Mouse (Mus musculus): Measurements from ENCODE around the gene Fuca1.

- TF ChIP-seq CTCF (IDR thresholded peaks at IDR 0.05; ENCODE audit: borderline replicate concordance, insufficient read depth, low read depth, low read length) = no peak
- peak; percentile 88 for TF ChIP-seq POLR2A (IDR thresholded peaks at IDR 0.05; ENCODE audit: borderline replicate concordance, insufficient read depth, low read length)
Observed at GRCm38 (mm10) chr4:135972556-135972906, 52.0 kb downstream of the Fuca1 start, which contains the start of gene Lypla2.

All from cerebellum, adult 2 months (tissue).